Mouse (Mus musculus) stomach, embryonic 15.5 days (tissue): Measurements from ENCODE around the gene Bag3. TPM values are rescaled to one million over a fixed set of nuclear protein-coding genes. Genes with fewer than 3 reads are reported as not detected.

Experiments used
- ATAC-seq: fragments of 200-750 bp; cut with Nextera tagmentation; 2 replicates; pipeline ENCODE4 v1.8.0; 2017; ENCODE audit warnings: low read depth, moderate number of reproducible peaks, moderate TSS enrichment; ENCODE audit not compliant: insufficient read depth, low FRiP score
- H3K27ac ChIP-seq: fragments of 300-500 bp; sonication (generic); 2 replicates; pipeline ENCODE4 v1.5.1; 2015; ENCODE audit warnings: mild to moderate bottlenecking, inconsistent platforms
- H3K27me3 ChIP-seq: fragments of 300-500 bp; sonication (generic); replicated peaks from 2 replicates; pipeline ENCODE4 v1.6.1; 2015; ENCODE audit warnings: inconsistent platforms
- H3K36me3 ChIP-seq: fragments of 300-500 bp; sonication (generic); 2 replicates; pipeline ENCODE4 v1.6.1; 2015; ENCODE audit warnings: inconsistent platforms
- H3K4me1 ChIP-seq: fragments of 300-500 bp; sonication (generic); 2 replicates; pipeline ENCODE4 v1.6.1; 2015; ENCODE audit warnings: inconsistent platforms
- H3K4me2 ChIP-seq: fragments of 300-500 bp; sonication (generic); 2 replicates; pipeline ENCODE4 v1.6.1; 2015; ENCODE audit warnings: mild to moderate bottlenecking, inconsistent platforms
- H3K4me3 ChIP-seq: fragments of 300-500 bp; sonication (generic); replicated peaks from 2 replicates; pipeline ENCODE4 v1.5.1; 2015; ENCODE audit warnings: inconsistent platforms
- H3K9ac ChIP-seq: fragments of 300-500 bp; sonication (generic); 2 replicates; pipeline ENCODE4 v1.6.1; 2015; ENCODE audit warnings: inconsistent platforms
- H3K9me3 ChIP-seq: fragments of 300-500 bp; sonication (generic); 2 replicates; pipeline ENCODE4 v1.6.1; 2016; ENCODE audit warnings: inconsistent platforms
- WGBS: fragments of 180-500 bp; shearing (Covaris S2); methylation state at CpG from one replicate; pipeline ENCODE4 v1.1.7; 2015; 5-methylcytosine and 5-hydroxymethylcytosine counted together
- polyA plus RNA-seq: library from polyadenylated mRNA; unstranded; fragments of >200 nt; fragmentation: Nextera tagmentation; extraction: Ambion mirVana; gene quantifications from 2 replicates; pipeline ENCODE4 v1.2.1, GENCODE M21; 2015

The Bag3 gene
- polyA plus RNA-seq, 1 experiment from 2014 or later: 14.7 TPM

DNA sequence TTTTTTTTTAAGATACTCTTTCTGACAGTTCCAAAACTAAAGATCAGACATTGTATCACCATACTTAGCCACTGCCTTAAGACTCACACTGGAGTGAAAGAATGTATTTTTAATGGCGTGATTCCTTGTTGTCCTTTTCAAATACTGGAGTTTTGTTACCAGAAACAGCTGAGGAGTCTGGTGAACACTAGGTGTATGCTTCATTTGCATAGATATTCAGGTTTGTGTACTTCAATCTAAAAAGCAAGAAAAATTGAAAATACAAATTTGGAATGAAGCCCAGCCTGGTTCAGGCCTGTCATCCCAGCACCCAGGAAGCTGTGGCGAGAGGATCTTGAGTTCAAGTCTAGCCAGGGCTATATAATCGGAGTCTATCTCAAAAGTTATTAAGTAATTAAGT is 1.2 kb downstream of the Bag3 start:
- Histone ChIP-seq H3K4me2 (peak overlapping the region; percentile 85), H3K36me3 (no peaks in the 10 kb centered on the region), H3K27me3 (no peaks in the 10 kb centered on the region), H3K9ac (0 out of 2 replicates have a peak overlapping the region, but pooled peaks have one; percentile 16), H3K27ac (peak overlapping the region; percentile 95), H3K4me3 (peak overlapping the region; percentile 76), H3K4me1 (peaks cover 25% of the 10 kb centered on the region), H3K9me3 (no peaks in the 10 kb centered on the region)
- WGBS: 74% methylated on average over 3 of the region's 3 CpGs
- no peak for ATAC-seq

- ATAC-seq: no peak
Observed at GRCm38 (mm10) chr7:128526611-128527010, 3.2 kb downstream of the Bag3 start.

GRCm38 (mm10) chr7:128528596-128528995 is 5.2 kb downstream of the Bag3 start:
- Histone ChIP-seq H3K36me3 (no peaks in the 10 kb centered on the region), H3K27me3 (no peaks in the 10 kb centered on the region), H3K9ac (no peak overlapping the region), H3K4me1 (peaks cover 59% of the 10 kb centered on the region), H3K9me3 (no peaks in the 10 kb centered on the region), H3K4me3 (no peak overlapping the region), H3K27ac (peak overlapping the region; percentile 79), H3K4me2 (no peak overlapping the region)
- WGBS: 63% methylated on average over 9 of the region's 9 CpGs
- ATAC-seq: no peak

More at GRCm38 (mm10) chr7:128526611-128527010, 3.2 kb downstream of the Bag3 start:
- H3K9ac ChIP-seq: no peak overlapping the region
- no peaks in the 10 kb centered on the region for H3K36me3 ChIP-seq
- H3K9me3 ChIP-seq: no peaks in the 10 kb centered on the region
- 57% methylated on average over 6 of the region's 6 CpGs for WGBS
- no peak overlapping the region for H3K4me3 ChIP-seq
- H3K4me1 ChIP-seq: peaks cover 41% of the 10 kb centered on the region
- H3K27me3 ChIP-seq: no peaks in the 10 kb centered on the region
- H3K4me2 ChIP-seq: no peak overlapping the region
- no peak overlapping the region for H3K27ac ChIP-seq

GRCm38 (mm10) chr7:128529126-128529525 is 5.7 kb downstream of the Bag3 start:
- no peak overlapping the region for H3K4me2 ChIP-seq

DNA sequence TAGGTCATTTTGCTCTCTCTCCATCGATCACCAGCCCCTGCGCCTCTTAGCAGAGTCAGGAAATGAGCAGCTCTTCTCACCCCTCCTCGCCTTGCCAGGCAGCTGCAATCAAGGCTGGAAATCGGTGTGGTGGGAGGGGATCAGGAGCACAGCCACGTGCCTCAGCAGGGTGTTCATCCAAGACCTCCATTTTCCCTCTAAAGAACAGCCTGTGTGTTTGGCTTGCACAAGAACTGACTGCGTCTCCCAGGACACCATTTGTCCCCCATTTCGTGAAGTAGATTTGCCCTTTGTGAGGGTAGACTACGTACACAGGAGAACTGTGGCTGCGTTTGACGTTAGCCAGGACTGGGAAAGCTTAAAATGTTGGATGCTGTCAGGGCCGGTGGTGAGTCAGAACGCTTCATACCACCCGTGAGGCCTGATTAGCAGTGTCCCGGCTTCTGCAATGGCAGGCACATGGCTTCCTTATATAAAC is 6.2 kb downstream of the Bag3 start:
- 15% methylated on average over 14 of the region's 14 CpGs for WGBS
- peaks cover 64% of the 10 kb centered on the region for H3K4me1 ChIP-seq
- H3K4me2 ChIP-seq: peak overlapping the region; percentile 31; the same call in 1 of the 2 replicates
- ATAC-seq: peak; percentile 59; the same call in 1 of the 2 replicates
- peak overlapping the region; percentile 79 for H3K27ac ChIP-seq
- H3K27me3 ChIP-seq: no peaks in the 10 kb centered on the region
- no peak overlapping the region for H3K4me3 ChIP-seq
- H3K9me3 ChIP-seq: no peaks in the 10 kb centered on the region
- no peak overlapping the region for H3K9ac ChIP-seq
- no peaks in the 10 kb centered on the region for H3K36me3 ChIP-seq

More at GRCm38 (mm10) chr7:128529126-128529525, 5.7 kb downstream of the Bag3 start:
- Histone ChIP-seq H3K4me1 (peaks cover 62% of the 10 kb centered on the region), H3K36me3 (no peaks in the 10 kb centered on the region), H3K9me3 (no peaks in the 10 kb centered on the region), H3K27me3 (no peaks in the 10 kb centered on the region), H3K4me3 (no peak overlapping the region), H3K27ac (peak overlapping the region; percentile 79), H3K9ac (no peak overlapping the region)
- 29% methylated on average over 6 of the region's 6 CpGs for WGBS
- ATAC-seq: no peak

GRCm38 (mm10) chr7:128531031-128531430 is 7.6 kb downstream of the Bag3 start:
- no peak overlapping the region for H3K9ac ChIP-seq
- H3K9me3 ChIP-seq: no peaks in the 10 kb centered on the region
- WGBS: 41% methylated on average over 11 of the region's 11 CpGs
- H3K4me1 ChIP-seq: peaks cover 66% of the 10 kb centered on the region
- no peaks in the 10 kb centered on the region for H3K36me3 ChIP-seq
- H3K4me2 ChIP-seq: no peak overlapping the region
- no peak for ATAC-seq
- H3K27me3 ChIP-seq: no peaks in the 10 kb centered on the region
- peak overlapping the region; percentile 36 for H3K27ac ChIP-seq
- H3K4me3 ChIP-seq: no peak overlapping the region

- H3K9ac ChIP-seq: no peak overlapping the region
- H3K27me3 ChIP-seq: no peaks in the 10 kb centered on the region
- WGBS: 44% methylated on average over 6 of the region's 6 CpGs
- H3K4me3 ChIP-seq: no peak overlapping the region
- H3K4me2 ChIP-seq: no peak overlapping the region
- no peaks in the 10 kb centered on the region for H3K9me3 ChIP-seq
- H3K36me3 ChIP-seq: no peaks in the 10 kb centered on the region
- H3K4me1 ChIP-seq: peaks cover 66% of the 10 kb centered on the region
- no peak for ATAC-seq
- H3K27ac ChIP-seq: peak overlapping the region; percentile 56; the same call in 1 of the 2 replicates
Observed at GRCm38 (mm10) chr7:128531929-128532328, 8.5 kb downstream of the Bag3 start.

DNA sequence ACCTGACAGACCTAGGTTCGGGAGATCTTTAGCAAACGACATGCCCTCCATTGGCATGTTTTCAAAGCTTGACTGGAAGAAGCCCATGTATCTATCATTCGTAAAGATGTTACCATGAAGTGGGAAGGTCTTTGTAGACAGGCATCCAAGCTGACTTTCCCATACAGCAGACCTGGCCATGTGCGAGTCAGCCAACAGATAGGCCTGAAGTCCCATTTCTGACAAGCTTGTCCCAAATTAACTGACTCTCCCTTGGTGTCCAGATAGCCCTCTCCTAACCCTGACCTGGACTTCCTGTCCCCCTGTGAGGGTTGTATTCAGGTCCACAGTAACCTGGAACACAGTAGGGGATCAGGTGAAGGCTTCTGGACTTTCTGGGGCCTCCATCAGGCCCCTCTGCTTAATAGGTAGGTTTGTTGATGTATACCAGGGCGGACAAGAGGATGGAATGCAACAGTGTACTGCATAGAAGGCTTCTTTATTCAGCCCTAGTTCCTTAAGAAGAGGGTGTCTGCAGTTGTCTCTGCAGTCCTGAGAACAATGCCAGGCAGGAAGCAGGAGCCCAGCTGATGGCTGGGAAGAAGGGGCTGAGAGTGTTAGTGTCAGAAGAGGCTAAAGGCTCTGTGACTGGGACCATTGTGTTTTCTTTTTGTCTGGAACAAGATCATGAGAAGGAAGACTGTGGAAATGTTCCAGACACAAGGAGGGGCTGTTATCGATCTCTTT is 9.2 kb downstream of the Bag3 start:
- H3K9ac ChIP-seq: no peak overlapping the region
- H3K4me1 ChIP-seq: peaks cover 69% of the 10 kb centered on the region
- no peak overlapping the region for H3K4me2 ChIP-seq
- no peaks in the 10 kb centered on the region for H3K27me3 ChIP-seq
- no peak for ATAC-seq
- H3K27ac ChIP-seq: peak overlapping the region; percentile 55
- H3K36me3 ChIP-seq: no peaks in the 10 kb centered on the region
- H3K9me3 ChIP-seq: no peaks in the 10 kb centered on the region
- 64% methylated on average over 6 of the region's 6 CpGs for WGBS
- H3K4me3 ChIP-seq: no peak overlapping the region

- Histone ChIP-seq H3K36me3 (peaks cover 3% of the 10 kb centered on the region; the same call in 1 of the 2 replicates), H3K27me3 (no peaks in the 10 kb centered on the region), H3K9me3 (no peaks in the 10 kb centered on the region), H3K27ac (peak overlapping the region; percentile 46; the same call in 1 of the 2 replicates), H3K9ac (no peak overlapping the region), H3K4me1 (peaks cover 60% of the 10 kb centered on the region), H3K4me2 (no peak overlapping the region), H3K4me3 (no peak overlapping the region)
- ATAC-seq: peak; percentile 36; the same call in 1 of the 2 replicates
- 50% methylated on average over 5 of the region's 5 CpGs for WGBS
Observed at GRCm38 (mm10) chr7:128534984-128535491, 11.6 kb downstream of the Bag3 start.

GRCm38 (mm10) chr7:128536074-128536473 is 12.7 kb downstream of the Bag3 start:
- no peak overlapping the region for H3K27ac ChIP-seq
- no peak overlapping the region for H3K9ac ChIP-seq
- H3K4me2 ChIP-seq: no peak overlapping the region
- H3K4me3 ChIP-seq: no peak overlapping the region
- no peaks in the 10 kb centered on the region for H3K27me3 ChIP-seq
- ATAC-seq: no peak
- WGBS: 19% methylated on average over 3 of the region's 3 CpGs
- peaks cover 8% of the 10 kb centered on the region; the same call in 1 of the 2 replicates for H3K36me3 ChIP-seq
- no peaks in the 10 kb centered on the region for H3K9me3 ChIP-seq
- H3K4me1 ChIP-seq: peaks cover 53% of the 10 kb centered on the region

GRCm38 (mm10) chr7:128537676-128538075 is 14.3 kb downstream of the Bag3 start:
- no peak for ATAC-seq
- 63% methylated on average over 4 of the region's 4 CpGs for WGBS

DNA sequence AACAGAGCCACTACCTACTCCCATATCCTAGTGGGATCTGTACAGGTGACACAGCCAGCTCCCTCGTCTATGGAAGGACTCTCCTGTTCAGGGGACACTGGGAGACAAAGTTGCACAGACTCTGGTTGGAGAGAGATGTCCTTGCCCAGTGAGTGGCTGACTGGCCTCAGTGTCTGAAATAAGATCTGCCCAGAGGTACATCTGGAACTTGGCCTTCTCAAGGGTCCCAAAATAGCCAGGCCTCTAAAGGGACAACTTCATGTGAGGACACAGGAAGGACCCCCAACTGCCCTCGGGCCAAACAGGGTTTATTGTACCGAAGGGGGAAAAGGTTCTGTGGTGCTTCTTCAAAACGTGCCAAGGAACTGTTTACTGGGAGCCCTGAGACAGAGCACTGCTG is 14.8 kb downstream of the Bag3 start:
- ATAC-seq: no peak
- Histone ChIP-seq H3K9me3 (no peaks in the 10 kb centered on the region), H3K4me1 (peaks cover 45% of the 10 kb centered on the region), H3K27ac (no peak overlapping the region), H3K9ac (no peak overlapping the region), H3K4me2 (no peak overlapping the region), H3K4me3 (no peak overlapping the region), H3K27me3 (no peaks in the 10 kb centered on the region), H3K36me3 (peaks cover 14% of the 10 kb centered on the region; the same call in 1 of the 2 replicates)
- WGBS: 64% methylated on average over 4 of the region's 4 CpGs

More at GRCm38 (mm10) chr7:128537676-128538075, 14.3 kb downstream of the Bag3 start:
- peaks cover 49% of the 10 kb centered on the region for H3K4me1 ChIP-seq
- H3K27ac ChIP-seq: no peak overlapping the region
- peaks cover 14% of the 10 kb centered on the region; the same call in 1 of the 2 replicates for H3K36me3 ChIP-seq
- H3K27me3 ChIP-seq: no peaks in the 10 kb centered on the region
- H3K4me3 ChIP-seq: no peak overlapping the region
- H3K9me3 ChIP-seq: no peaks in the 10 kb centered on the region
- no peak overlapping the region for H3K4me2 ChIP-seq
- no peak overlapping the region for H3K9ac ChIP-seq
